Mouse (Mus musculus): ENCODE results near the gene Ap1g2. TPM values are rescaled to one million over a fixed set of nuclear protein-coding genes. Genes with fewer than 3 reads are reported as not detected.

Ap1g2 gene
- polyA plus RNA-seq, 1 experiment from 2014 or later: 9.6 TPM

DNA sequence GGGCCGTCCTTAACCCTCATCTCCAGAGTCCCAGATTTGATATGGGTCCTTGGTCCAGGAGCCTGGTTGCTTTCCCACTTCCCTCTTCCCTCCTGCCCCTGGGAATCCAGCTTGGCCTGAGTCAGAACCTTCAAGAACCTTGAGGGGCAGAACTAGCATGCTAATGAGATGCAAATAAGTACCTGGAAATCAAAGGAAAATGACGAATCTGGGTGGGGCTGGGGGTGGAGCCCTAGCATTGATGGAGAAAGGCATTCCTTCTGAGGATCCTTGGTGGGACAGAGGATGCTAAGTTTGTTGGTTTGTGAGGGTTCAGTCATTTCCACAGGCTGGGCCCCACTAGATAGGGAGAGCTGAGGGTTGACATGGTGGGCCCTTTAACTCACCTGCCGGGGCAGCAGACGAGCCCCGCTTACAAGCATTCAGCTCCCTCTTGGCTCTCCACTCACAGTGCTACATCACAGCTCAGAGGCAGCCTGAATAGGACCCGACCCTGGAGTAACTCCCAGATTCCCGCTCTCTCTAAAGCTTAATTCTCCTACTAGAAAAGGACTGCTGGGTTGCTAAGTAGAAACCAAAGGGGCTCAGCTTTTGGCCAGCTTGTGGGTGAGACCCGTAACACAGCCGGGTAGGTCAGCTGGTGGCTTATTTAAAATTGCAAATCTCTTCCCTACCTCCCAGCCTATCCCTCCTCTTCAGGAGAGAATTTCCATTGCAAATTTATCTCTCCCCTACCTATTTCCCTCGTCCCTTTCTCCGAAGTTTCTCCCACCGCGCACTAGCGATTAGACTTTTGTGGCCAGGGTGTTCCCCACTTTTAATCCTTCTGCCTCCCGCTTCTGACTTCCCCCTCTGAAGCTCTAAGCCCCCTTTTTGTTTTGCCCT lies 28.7 kb downstream of the Ap1g2 start:
- no peak for DNase-seq
- Histone ChIP-seq H3K4me1 (ENCODE audit: insufficient read depth) (peaks cover 3% of the 10 kb centered on the region; the same call in 1 of the 2 replicates), H3K27me3 (ENCODE audit: insufficient read depth, low read length) (peaks cover 17% of the 10 kb centered on the region), H3K4me2 (ENCODE audit: low read depth, low read length) (no peak overlapping the region), H3K4me3 (ENCODE audit: low read depth, low read length) (no peak overlapping the region), H3K36me3 (replicated peaks; ENCODE audit: insufficient read depth, low read length) (no peaks in the 10 kb centered on the region), H3K9ac (replicated peaks) (no peak overlapping the region), H3K9me3 (ENCODE audit: low read length) (no peaks in the 10 kb centered on the region), H3K27ac (ENCODE audit: low read depth) (no peak overlapping the region)
- TF ChIP-seq CTCF (IDR thresholded peaks at IDR 0.05; ENCODE audit: low read depth) (no peak), EP300 (IDR thresholded peaks at IDR 0.05; ENCODE audit: low read depth) (no peak)
- WGBS (ENCODE audit: insufficient replicate concordance): 46% methylated on average over 15 of the region's 15 CpGs
- no peak for ATAC-seq

DNA sequence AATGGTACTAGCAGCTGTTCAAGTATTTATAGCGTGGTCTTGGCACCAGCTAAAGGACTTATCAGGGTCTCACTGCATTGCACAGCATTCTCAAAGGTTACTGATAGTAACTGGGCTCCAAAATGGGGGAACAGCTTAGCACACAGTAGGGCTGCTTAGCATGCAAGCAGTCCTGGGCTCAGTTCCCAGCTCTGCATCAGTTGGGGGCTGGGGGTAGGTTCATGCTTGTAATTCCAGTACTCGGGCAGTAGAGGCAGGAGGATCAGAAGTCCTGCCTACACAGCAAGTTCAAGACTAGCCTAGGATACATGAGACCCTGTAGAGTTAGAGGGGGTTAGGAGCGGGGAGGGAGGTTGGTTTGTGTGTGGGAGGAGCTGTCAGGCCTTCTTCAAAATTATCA lies 29.4 kb downstream of the Ap1g2 start:
- TF ChIP-seq EP300 (IDR thresholded peaks at IDR 0.05; ENCODE audit: low read depth): no peak
- TF ChIP-seq CTCF (IDR thresholded peaks at IDR 0.05; ENCODE audit: low read depth): no peak
- no peak overlapping the region for H3K4me3 ChIP-seq (ENCODE audit: low read depth, low read length)
- 61% methylated on average over 3 of the region's 3 CpGs for WGBS (ENCODE audit: insufficient replicate concordance)
- H3K9ac ChIP-seq (replicated peaks): no peak overlapping the region
- H3K4me2 ChIP-seq (ENCODE audit: low read depth, low read length): no peak overlapping the region
- H3K4me1 ChIP-seq (ENCODE audit: insufficient read depth): peaks cover 3% of the 10 kb centered on the region; the same call in 1 of the 2 replicates
- no peaks in the 10 kb centered on the region for H3K36me3 ChIP-seq (replicated peaks; ENCODE audit: insufficient read depth, low read length)
- no peak for ATAC-seq
- no peaks in the 10 kb centered on the region for H3K9me3 ChIP-seq (ENCODE audit: low read length)
- no peak for DNase-seq
- H3K27ac ChIP-seq (ENCODE audit: low read depth): no peak overlapping the region
- H3K27me3 ChIP-seq (ENCODE audit: insufficient read depth, low read length): peaks cover 17% of the 10 kb centered on the region

DNA sequence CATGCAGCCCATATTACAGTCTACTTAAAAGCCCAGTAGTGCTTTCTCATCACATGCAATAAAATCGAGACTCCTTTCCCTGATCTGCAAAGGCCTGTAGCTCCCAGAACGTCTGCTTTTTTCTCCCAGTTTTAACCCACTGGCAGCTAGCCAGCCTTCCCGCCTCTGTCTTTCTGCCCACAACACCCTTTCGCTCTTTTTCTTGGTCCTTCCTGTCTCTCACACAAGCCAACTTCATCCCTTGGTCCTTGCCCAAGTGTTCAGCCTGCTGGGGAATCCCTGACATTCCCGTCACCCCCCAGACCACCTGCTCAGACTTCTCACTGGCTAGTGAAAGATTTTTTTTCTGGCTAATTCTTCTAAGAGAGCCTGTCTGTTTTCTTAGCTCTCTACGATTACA lies 30.2 kb downstream of the Ap1g2 start:
- H3K36me3 ChIP-seq (replicated peaks; ENCODE audit: insufficient read depth, low read length): no peaks in the 10 kb centered on the region
- no peak overlapping the region for H3K27ac ChIP-seq (ENCODE audit: low read depth)
- H3K4me3 ChIP-seq (ENCODE audit: low read depth, low read length): no peak overlapping the region
- no peak overlapping the region for H3K9ac ChIP-seq (replicated peaks)
- H3K27me3 ChIP-seq (ENCODE audit: insufficient read depth, low read length): peaks cover 17% of the 10 kb centered on the region
- 58% methylated on average over 6 of the region's 6 CpGs for WGBS (ENCODE audit: insufficient replicate concordance)
- TF ChIP-seq CTCF (IDR thresholded peaks at IDR 0.05; ENCODE audit: low read depth) (no peak), EP300 (IDR thresholded peaks at IDR 0.05; ENCODE audit: low read depth) (no peak)
- DNase-seq (no peak), ATAC-seq (no peak)
- H3K4me2 ChIP-seq (ENCODE audit: low read depth, low read length): no peak overlapping the region
- H3K9me3 ChIP-seq (ENCODE audit: low read length): no peaks in the 10 kb centered on the region
- H3K4me1 ChIP-seq (ENCODE audit: insufficient read depth): peaks cover 3% of the 10 kb centered on the region; the same call in 1 of the 2 replicates

DNA sequence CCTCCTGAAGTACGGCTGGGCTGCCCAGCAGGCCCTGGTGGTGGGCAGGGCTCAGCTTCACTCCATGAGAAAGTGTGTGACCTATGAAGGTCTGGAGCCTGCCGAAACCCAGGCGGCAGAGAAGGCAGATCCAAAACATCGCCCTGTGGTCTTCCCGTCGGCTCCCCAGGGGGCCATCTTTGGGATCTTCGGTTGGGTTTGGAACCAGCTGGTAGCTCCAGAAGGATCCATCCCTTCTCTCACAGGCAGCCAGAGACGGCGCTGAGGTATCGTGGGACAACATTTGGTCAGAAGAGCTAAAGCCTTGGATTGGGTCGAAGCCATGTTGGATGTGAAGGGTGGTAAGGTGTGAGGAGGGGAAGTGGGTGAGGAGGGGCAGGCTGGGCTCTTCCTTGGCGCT lies 32.0 kb downstream of the Ap1g2 start:
- DNase-seq (no peak), ATAC-seq (no peak)
- H3K9ac ChIP-seq (replicated peaks): no peak overlapping the region
- peaks cover 17% of the 10 kb centered on the region for H3K27me3 ChIP-seq (ENCODE audit: insufficient read depth, low read length)
- H3K36me3 ChIP-seq (replicated peaks; ENCODE audit: insufficient read depth, low read length): no peaks in the 10 kb centered on the region
- no peaks in the 10 kb centered on the region for H3K9me3 ChIP-seq (ENCODE audit: low read length)
- H3K4me2 ChIP-seq (ENCODE audit: low read depth, low read length): no peak overlapping the region
- H3K27ac ChIP-seq (ENCODE audit: low read depth): no peak overlapping the region
- no peak overlapping the region for H3K4me3 ChIP-seq (ENCODE audit: low read depth, low read length)
- H3K4me1 ChIP-seq (ENCODE audit: insufficient read depth): peaks cover 3% of the 10 kb centered on the region; the same call in 1 of the 2 replicates
- 91% methylated on average over 12 of the region's 12 CpGs for WGBS (ENCODE audit: insufficient replicate concordance)
- TF ChIP-seq CTCF (IDR thresholded peaks at IDR 0.05; ENCODE audit: low read depth) (no peak), EP300 (IDR thresholded peaks at IDR 0.05; ENCODE audit: low read depth) (no peak)

DNA sequence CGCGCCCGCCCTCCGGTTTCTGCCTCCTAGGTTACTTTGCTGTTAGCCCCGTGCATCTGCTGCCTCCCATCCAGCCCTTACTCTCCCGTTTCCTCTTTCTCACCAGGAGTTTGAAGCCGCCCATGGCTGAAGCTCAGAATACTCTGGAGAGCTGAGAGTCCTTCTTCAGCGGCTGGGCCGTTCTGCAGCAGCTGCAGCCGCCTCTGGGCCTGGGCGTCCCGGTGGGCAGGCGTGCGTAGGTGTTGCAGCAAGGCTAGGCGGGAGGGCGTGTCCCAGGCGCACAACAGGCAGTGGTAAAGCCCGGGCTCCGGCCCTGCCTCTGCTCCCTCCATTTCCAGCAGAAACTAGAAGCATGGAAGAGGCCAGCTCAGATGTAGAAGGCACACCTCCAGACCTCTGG lies 34.6 kb downstream of the Ap1g2 start:
- no peaks in the 10 kb centered on the region for H3K27me3 ChIP-seq (ENCODE audit: insufficient read depth, low read length)
- WGBS (ENCODE audit: insufficient replicate concordance): 37% methylated on average over 18 of the region's 19 CpGs
- no peak for ATAC-seq

DNA sequence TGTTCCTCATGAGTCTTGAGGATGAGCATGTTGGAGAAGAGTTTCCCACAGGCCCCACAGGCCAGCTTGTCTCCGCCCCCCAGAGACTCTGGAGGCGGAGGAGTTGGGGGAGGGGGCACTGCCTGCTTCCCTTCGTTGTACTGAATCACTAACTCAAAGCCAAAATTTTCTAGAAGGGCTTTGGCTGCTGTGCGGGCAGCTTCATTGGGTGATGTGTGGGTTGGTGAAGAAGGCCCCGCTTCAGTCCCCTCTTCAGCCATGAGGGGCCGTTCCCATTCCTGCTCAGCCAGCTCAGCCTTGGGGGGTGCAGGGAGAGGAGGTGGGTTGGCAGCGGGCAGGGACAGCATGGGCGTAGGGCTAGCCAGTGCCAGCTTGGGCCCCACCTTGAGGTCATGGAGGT lies 40.4 kb downstream of the Ap1g2 start:
- no peak for TF ChIP-seq CTCF (IDR thresholded peaks at IDR 0.05; ENCODE audit: low read depth)
- TF ChIP-seq EP300 (IDR thresholded peaks at IDR 0.05; ENCODE audit: low read depth): no peak
- no peaks in the 10 kb centered on the region for H3K27me3 ChIP-seq (ENCODE audit: insufficient read depth, low read length)
- DNase-seq (no peak), ATAC-seq (no peak)
- no peak overlapping the region for H3K27ac ChIP-seq (ENCODE audit: low read depth)
- no peaks in the 10 kb centered on the region for H3K9me3 ChIP-seq (ENCODE audit: low read length)
- no peak overlapping the region for H3K9ac ChIP-seq (replicated peaks)
- no peak overlapping the region for H3K4me2 ChIP-seq (ENCODE audit: low read depth, low read length)
- peaks cover 11% of the 10 kb centered on the region; the same call in 1 of the 2 replicates for H3K4me1 ChIP-seq (ENCODE audit: insufficient read depth)
- H3K4me3 ChIP-seq (ENCODE audit: low read depth, low read length): no peak overlapping the region
- no peaks in the 10 kb centered on the region for H3K36me3 ChIP-seq (replicated peaks; ENCODE audit: insufficient read depth, low read length)
- WGBS (ENCODE audit: insufficient replicate concordance): 92% methylated on average over 8 of the region's 8 CpGs

More for the DNA sequence above, 34.6 kb downstream of the Ap1g2 start:
- Histone ChIP-seq H3K4me3 (ENCODE audit: low read depth, low read length) (no peak overlapping the region), H3K4me2 (ENCODE audit: low read depth, low read length) (no peak overlapping the region), H3K9me3 (ENCODE audit: low read length) (no peaks in the 10 kb centered on the region), H3K36me3 (replicated peaks; ENCODE audit: insufficient read depth, low read length) (no peaks in the 10 kb centered on the region), H3K4me1 (ENCODE audit: insufficient read depth) (no peaks in the 10 kb centered on the region), H3K27ac (ENCODE audit: low read depth) (no peak overlapping the region), H3K9ac (replicated peaks) (no peak overlapping the region)
- DNase-seq: no peak
- TF ChIP-seq EP300 (IDR thresholded peaks at IDR 0.05; ENCODE audit: low read depth): no peak
- TF ChIP-seq CTCF (IDR thresholded peaks at IDR 0.05; ENCODE audit: low read depth): no peak
